Mouse (Mus musculus) layer of hippocampus, postnatal 14 days (tissue): Measurements from ENCODE around the gene Nudt19. TPM values are rescaled to one million over a fixed set of nuclear protein-coding genes. Genes with fewer than 3 reads are reported as not detected.

ENCODE experiments used
- total RNA-seq, 2 experiments: library from RNA; stranded (reverse); gene quantifications; 2 replicates each; pipeline ENCODE4 v1.2.3; 2021

Nudt19 gene
- total RNA-seq, 2 experiments from 2014 or later: 72.3 to 72.4 TPM

Other genes starting within 250 kb of the Nudt19 start
- gene Gpatch1, start 237.9 kb downstream of the Nudt19 start, total RNA-seq: 10 to 100 TPM; 24.3 to 25.9 TPM
- gene Rhpn2, start 222.1 kb downstream of the Nudt19 start, total RNA-seq: 1 to 10 TPM; 2.8 to 3.8 TPM
- 1 to 10 TPM; 7.1 to 7.2 TPM for gene Faap24, start 159.5 kb downstream of the Nudt19 start, total RNA-seq
- gene Cep89, start 159.3 kb downstream of the Nudt19 start, total RNA-seq: 10 to 100 TPM; 19.4 to 20.5 TPM
- gene Slc7a9, start 107.5 kb downstream of the Nudt19 start, total RNA-seq: not detected
- 1 to 10 TPM in 1 of 2 experiments, under 1 TPM in 1; 0.46 to 1.3 TPM for gene Tdrd12, start 18.6 kb downstream of the Nudt19 start, total RNA-seq
- gene Rgs9bp, start 29.3 kb upstream of the Nudt19 start, total RNA-seq: under 1 TPM; 0.51 to 0.52 TPM
- 10 to 100 TPM; 42.8 to 46.7 TPM for gene Ankrd27, start 29.9 kb upstream of the Nudt19 start, total RNA-seq
- gene Pdcd5, start 91.2 kb upstream of the Nudt19 start, total RNA-seq: 10 to 100 TPM; 83.5 to 87.2 TPM
- gene Dpy19l3, start 198.2 kb upstream of the Nudt19 start, total RNA-seq: 10 to 100 TPM; 70.9 to 71.6 TPM
- 10 to 100 TPM; 28.3 to 30.5 TPM for gene Zfp507, start 246.7 kb upstream of the Nudt19 start, total RNA-seq